Mouse (Mus musculus) thymus, postnatal 14 days (tissue): ENCODE data around the gene S1pr2.
"Not testable (repeated sequence)": the region's sequence is repeated elsewhere in the genome, so short reads cannot be mapped to it uniquely, and the experiment has no call there.

Experiments used
- DNase-seq: peaks from one replicate; pipeline ENCODE4 v3.0.0; 2021

Gene S1pr2

GRCm38 (mm10) chr9:20976216-20976960 is at the start of gene S1pr2:
Gene S1pr2, minus strand, starts transcription at chr9:20976781.
- DNase-seq, result peak; percentile 76

GRCm38 (mm10) chr9:21025258-21025810 is 48.8 kb upstream of the S1pr2 start:
- DNase-seq, result no peak

DNA sequence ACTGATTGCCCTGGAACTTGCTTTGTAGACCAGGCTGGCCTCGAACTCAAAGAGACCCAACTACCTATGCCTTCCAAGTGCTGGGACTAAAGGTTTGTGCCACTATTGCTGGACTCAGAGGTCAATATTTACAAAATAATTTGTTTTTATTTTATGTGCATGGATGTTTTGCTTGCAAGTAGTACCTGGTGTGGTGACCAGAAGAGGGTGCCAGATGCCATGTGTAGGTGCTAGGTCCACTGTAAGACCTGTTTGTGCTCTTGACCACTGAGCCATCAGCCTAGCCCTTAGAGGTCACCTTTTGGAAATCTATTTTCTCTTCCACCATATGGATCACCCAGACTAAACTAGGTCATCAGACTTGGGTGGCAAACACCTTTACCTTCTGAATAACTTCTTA is 46.1 kb upstream of the S1pr2 start:
- no peak for DNase-seq

DNA sequence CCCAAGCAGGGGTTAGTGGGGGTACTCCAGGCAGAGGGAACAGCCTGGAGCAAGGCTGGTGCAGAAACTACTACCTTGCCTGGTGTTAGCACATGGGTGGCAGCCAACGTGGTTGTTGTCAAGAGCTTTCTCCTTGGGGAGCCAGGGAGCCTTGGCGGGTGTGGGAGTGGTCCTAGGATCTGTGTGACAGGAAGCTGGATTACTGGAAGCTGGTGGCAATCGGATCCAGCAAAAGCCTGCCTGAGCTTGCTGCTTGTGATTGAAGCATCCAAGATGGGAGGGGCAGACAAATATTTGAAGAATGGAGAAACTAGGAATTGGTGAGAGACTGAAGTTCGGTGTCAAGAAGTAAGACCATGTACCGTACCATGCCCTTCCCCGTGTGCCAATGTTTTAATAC is 45.7 kb upstream of the S1pr2 start:
- DNase-seq, result no peak

- DNase-seq, result no peak
Observed at GRCm38 (mm10) chr9:21021363-21021762, 44.8 kb upstream of the S1pr2 start.

DNA sequence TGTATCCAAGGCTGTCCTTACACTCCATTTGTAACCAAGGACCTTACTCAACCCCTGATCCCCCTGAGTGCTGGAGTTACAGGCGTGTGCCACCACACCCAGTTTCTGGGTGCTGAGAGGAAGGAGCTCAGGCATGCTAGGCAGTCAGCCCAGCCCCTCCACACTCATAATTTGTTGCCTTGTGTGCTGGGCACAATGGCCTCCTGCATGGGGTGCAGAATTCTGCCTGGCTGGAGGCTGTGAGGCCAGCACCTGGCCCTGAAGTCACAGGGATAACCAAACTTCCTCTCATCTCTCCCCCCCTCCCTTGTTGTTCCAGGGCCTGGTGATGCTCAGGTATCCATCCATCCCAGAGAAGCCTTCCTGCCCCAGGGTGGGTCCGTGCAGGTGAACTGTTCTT is 42.0 kb upstream of the S1pr2 start:
- no peak for DNase-seq

DNA sequence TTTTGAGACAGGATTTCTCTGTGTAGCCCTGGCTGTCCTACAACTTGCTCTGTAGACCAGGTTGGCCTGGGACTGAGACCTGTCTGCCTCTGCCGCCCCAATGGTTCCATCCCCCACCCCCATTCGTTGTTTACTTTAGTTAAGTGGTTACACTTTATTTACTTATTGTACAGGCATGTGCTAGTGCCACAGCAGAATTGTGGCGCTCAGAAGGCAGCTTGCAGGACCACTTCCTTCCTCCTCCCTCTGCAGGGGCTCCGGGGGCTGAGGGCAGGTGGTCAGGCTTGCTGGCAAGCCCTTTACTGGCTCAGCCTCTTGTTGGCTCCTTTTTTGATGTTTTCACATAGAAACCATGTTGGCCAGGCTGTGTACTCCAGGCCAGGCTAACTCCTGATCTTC is 40.6 kb upstream of the S1pr2 start:
- DNase-seq, result peak; percentile 49

DNA sequence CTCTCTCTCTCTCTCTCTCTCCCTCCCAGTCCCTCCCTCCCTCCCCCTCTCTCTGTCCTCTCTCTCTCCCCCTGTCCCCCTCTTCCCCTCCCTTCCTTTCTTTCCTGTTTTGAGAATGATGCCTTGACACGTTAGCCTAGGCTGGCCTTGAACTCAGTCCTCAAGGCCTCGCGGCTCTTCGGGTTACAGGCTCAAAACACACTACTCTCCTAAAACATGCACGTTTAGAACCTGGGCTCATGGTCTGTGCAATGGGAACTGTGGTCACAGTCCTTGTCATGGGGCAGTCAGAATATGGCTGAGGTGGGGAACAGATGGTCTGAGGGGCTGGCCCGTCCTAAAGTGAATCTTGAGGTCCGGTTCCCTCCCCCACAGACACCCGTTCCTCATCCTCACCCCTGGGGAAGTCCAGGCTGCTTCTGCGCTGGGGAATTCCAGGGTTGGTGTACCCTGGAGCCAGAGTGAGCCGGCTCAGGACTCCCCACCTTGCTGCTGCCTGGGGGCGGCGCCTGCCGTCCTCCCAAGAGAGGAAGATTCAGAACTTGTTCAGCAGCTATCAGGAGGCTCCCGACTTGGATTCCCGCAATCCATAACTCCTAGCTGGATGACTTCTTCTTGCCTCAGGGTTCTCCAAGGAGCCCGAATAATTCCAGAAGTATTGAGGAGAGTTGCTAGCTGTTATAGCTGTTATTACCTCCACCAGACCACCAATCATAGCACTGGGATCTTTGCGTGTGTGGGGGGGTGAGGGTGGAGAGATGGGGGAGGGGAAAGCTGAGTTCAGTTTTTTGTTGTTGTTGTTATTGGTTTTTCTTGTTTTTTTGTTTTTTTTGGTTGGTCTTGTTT is 40.0 kb upstream of the S1pr2 start:
- peak; percentile 41 for DNase-seq

GRCm38 (mm10) chr9:21015571-21016130 is 39.1 kb upstream of the S1pr2 start, which contains the start of gene Icam1:
Gene Icam1, plus strand, starts transcription at chr9:21015985.
- peak; percentile 90 for DNase-seq

DNA sequence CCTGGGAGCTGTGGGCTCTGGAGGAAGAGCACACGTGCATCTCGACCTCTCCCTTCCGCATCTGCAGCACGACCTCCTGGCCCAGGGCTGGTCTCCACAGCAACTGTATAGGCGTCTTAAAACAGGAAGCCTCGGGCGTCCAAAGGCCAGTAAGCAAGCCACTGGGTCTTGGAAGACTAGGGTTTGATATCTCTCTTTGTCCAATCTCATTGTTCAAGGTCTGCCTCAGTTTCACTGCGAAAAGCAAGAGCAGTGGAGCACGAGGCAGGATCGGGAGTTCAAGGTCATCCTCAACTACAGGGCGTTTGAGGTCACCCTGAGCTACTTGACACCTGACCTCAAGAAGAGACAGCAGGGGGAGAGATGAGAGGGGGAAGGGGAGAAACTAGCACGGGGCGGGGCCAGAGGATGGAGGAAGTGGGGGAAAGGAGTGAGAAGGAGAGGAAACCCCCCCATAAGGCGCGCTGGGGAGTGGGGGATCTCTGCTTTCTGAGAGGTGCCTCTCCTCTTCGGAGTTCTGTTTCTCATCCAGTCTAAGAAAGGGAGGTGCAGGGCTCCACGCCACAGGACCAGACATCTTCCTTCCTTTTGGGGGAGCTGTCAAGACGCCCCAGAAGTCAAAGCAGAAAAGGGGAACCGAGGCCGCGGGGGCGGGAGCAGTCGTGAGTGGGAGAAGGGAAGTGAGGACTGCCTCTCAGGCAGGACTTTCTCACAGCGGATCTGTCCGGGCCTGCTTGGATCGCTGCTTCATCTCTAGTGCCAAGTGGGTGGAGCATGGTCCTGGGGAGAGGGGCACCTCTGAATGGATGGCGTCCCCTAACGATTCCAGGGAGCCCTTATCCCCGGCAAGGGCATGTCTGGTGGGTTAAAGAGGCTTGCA is 38.4 kb upstream of the S1pr2 start:
- peak; percentile 79 for DNase-seq

- DNase-seq, result no peak
Observed at GRCm38 (mm10) chr9:21012368-21012767, 35.8 kb upstream of the S1pr2 start.

- DNase-seq, result no peak
Observed at GRCm38 (mm10) chr9:21011846-21012312, 35.3 kb upstream of the S1pr2 start.

GRCm38 (mm10) chr9:21010939-21011541 is 34.5 kb upstream of the S1pr2 start:
- not testable (repeated sequence) for DNase-seq

DNA sequence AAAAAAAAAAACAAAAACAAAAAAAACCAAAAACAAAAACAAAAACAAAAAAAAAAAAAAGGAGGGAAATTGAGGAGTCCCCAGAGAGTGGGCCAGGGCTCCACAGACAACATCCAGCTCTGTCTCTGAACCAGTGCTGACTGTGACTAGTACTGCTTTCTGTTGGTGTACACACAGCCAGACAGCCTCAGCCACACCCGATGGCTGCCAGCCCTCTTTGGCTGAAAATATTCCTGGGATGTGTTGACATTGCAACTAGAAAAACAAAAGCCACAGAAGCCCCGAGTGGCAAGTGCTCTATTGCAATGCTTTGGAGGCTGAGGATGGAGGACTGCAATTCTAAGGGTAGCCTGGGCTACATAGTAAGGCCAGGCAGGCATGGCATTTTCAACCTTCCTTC is 33.8 kb upstream of the S1pr2 start:
- no peak for DNase-seq

DNA sequence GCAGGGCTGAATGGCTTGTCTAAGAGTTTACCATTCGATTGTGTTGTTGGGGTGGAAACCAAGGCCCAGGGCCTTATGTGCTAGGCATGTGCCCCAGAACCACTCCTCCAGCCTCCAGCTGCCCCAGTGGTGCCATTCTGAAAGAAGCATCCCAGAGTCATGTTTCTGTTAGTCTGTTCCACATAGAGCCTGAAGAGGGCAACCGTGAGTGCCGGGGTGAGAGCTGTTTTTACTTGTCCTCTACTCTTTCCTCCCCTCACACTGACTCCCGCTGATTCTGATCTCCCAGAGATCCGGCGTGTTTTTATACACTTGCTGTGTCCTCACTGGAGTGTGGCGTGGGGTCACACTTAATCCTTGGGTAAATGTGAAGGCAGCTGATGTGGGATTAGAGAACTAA is 31.4 kb upstream of the S1pr2 start:
- no peak for DNase-seq

DNA sequence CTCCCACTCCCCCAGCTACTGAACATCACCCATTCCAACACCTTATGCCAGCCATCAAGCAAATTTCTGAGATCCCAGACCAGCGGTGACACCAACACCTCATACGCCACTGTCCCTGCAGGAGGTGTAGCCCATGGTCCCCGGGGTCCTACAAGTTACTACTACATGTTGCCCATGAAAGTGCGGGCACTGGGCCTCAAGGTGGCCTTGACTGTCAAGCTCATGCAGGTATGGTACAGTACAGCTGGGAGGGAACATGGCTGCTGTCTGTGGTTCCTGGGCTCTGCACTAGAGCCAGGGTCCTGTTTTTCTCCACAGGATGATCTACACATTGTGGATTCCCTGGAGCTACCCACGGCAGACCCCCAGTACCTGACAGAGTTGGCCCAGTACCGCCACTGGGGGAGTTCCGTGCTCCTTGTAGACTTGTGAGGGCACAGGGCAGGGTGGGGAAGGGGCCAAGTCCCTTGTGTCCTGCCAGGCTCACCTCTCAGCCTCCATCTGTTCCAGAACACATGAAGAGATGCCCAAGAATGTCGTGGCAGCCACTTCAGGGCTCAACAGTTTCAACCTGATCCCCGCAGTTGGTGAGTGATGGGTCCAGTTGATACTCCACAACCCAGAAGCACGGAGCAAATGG is 30.9 kb upstream of the S1pr2 start:
- no peak for DNase-seq

DNA sequence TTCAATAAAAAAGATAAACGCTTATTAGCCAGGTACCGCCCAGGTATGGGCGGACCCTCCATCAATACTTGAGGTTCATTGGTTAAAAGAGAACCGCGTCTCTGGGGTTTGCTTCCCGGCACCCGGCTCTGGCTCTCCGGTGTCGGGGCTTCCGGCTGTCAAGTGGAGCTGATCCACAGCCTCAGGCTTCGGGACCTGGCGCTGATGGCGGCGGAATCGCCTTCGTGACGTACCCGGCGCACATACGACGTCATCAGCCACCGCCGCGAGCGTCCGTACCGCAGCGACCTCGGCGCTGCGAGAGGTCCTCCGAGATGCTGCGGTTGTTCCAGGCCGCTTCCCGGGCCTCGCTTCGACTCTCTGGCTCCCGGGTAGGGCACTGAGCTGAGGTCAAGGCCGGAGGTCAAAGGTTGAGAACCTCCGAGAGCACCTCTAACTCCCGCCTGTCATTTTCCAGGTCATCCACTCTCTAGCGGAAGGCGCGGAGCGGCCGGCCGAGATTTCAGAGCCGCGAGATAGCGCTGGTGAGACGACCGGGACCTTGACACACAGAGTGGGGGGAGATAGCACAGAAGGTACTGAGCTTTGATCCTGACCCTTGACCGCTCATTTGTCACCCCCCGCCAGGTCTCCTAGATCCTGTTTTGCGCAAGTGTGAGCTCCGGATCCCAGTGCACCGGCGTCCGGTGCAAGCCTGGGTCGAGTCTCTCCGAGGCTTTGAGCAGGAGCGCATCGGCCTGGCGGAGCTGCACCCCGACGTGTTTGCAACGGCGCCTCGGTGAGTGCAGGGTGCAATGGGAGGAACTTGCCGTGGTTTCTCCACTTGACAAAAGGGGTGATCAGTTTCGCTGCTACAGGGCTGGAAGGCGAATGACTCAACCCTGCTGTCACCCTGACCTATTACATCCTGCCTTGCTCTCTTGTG is 26.3 kb upstream of the S1pr2 start, which contains the start of gene Mrpl4:
Gene Mrpl4, plus strand, starts transcription at position 112 of the 925 bp plus-strand sequence.
- DNase-seq, result peak; percentile 88

- DNase-seq, result no peak
Observed at GRCm38 (mm10) chr9:21002270-21002626, 25.7 kb upstream of the S1pr2 start.

DNA sequence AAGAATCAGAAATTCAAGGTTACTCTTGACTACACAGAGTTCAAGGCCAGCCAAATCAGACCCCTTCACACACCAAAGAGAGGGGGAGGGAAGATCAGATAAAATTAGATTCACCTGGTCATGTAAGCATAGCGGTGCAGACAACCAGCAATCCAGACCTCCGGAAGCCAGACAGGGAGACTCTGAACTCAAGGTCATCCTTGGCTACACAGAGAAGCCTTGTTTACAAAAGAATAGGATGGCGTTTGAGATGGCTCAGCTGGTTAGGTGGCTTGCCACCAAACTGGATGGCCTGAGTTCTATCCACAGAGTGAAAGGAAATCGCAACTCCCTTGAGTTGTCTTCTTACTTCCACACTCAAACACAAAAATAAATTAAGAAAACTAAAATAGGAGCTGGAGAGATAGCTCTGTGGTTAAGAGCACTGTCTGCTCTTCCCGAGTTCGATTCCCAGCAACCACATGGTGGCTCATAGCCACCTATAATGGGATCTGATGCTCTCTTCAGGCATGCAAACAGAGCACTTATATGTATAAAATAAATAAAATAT is 25.1 kb upstream of the S1pr2 start:
- no peak for DNase-seq

DNA sequence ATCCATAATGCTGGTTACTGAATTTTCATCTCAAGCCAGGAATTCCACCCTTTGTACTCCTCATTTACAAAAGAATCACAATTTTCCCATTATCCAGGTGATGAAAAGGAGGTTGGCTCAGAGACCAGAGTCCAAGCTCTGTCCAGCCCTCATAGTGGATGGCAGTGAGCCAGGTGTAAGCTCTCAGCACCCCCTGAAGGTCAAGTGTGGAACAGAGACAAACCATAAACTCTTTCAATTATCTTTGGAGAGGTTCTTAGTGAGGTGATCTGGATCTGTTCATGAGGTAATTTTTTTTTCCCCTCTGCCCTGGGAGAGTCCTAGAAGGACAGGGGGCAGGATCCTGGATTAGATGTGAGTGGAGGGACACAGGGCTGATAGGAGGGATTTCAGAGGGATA is 24.2 kb upstream of the S1pr2 start:
- DNase-seq, result no peak
